Mouse (Mus musculus) lung, embryonic 14.5 days (tissue): Measurements from ENCODE around the gene Adora2b. TPM values are rescaled to one million over a fixed set of nuclear protein-coding genes. Genes with fewer than 3 reads are reported as not detected.
A peak's percentile ranks its signal among the peaks of the same experiment; 100 is the strongest.

ENCODE experiments used
- ATAC-seq: fragments of 200-750 bp; cut with Nextera tagmentation; 2 replicates; pipeline ENCODE4 v1.8.0; 2017; ENCODE audit warnings: mild to moderate bottlenecking, moderate TSS enrichment, moderate library complexity; ENCODE audit not compliant: insufficient read depth
- DNase-seq: peaks from one replicate; pipeline ENCODE4 v3.0.0-alpha.2; 2015
- H3K27ac ChIP-seq: fragments of 300-500 bp; sonication (generic); 2 replicates; pipeline ENCODE4 v1.5.1; 2014; ENCODE audit warnings: low read depth, mild to moderate bottlenecking, moderate library complexity
- H3K27me3 ChIP-seq: fragments of 300-500 bp; sonication (generic); 2 replicates; pipeline ENCODE4 v1.6.1; 2014; ENCODE audit warnings: low read length, control low read depth; ENCODE audit not compliant: insufficient read depth
- H3K36me3 ChIP-seq: fragments of 300-500 bp; sonication (generic); 2 replicates; pipeline ENCODE4 v1.6.1; 2014; ENCODE audit warnings: control low read depth; ENCODE audit not compliant: insufficient read depth
- H3K4me1 ChIP-seq: fragments of 300-500 bp; sonication (generic); 2 replicates; pipeline ENCODE4 v1.6.1; 2014; ENCODE audit warnings: antibody characterized with exemption, control low read depth; ENCODE audit not compliant: insufficient read depth
- H3K4me2 ChIP-seq: fragments of 300-500 bp; sonication (generic); 2 replicates; pipeline ENCODE4 v1.6.1; 2014; ENCODE audit warnings: mild to moderate bottlenecking
- H3K4me3 ChIP-seq: fragments of 300-500 bp; sonication (generic); 2 replicates; pipeline ENCODE4 v1.5.1; 2014; ENCODE audit warnings: low read depth, low read length
- H3K9ac ChIP-seq: fragments of 300-500 bp; sonication (generic); 2 replicates; pipeline ENCODE4 v1.6.1; 2014
- H3K9me3 ChIP-seq: fragments of 300-500 bp; sonication (generic); 2 replicates; pipeline ENCODE4 v1.6.1; 2016; ENCODE audit warnings: low read depth, low read length, control low read depth
- CTCF ChIP-seq: IDR thresholded peaks from 2 replicates; pipeline ENCODE4 v1.5.1; 2016; ENCODE audit warnings: antibody characterized with exemption, low read depth
- WGBS: fragments of 180-500 bp; shearing (Covaris S2); extraction: QIAGEN DNeasy Blood & Tissue Kit; methylation state at CpG from one replicate; pipeline ENCODE4 v1.1.7; 2014; 5-methylcytosine and 5-hydroxymethylcytosine counted together
- polyA plus RNA-seq: library from polyadenylated mRNA; unstranded; fragments of >200 nt; fragmentation: Nextera tagmentation; extraction: Ambion mirVana; gene quantifications from 2 replicates; pipeline ENCODE4 v1.2.1, GENCODE M21; 2014

The Adora2b gene
- polyA plus RNA-seq, 1 experiment from 2014 or later: 2.0 TPM

GRCm38 (mm10) chr11:62243871-62244270, 4.9 kb upstream of the Adora2b start:
- no peak for TF ChIP-seq CTCF
- DNase-seq (no peak), ATAC-seq (no peak)
- H3K4me3 ChIP-seq: no peak overlapping the region
- no peaks in the 10 kb centered on the region for H3K27me3 ChIP-seq
- H3K27ac ChIP-seq: no peak overlapping the region
- 74% methylated on average over 8 of the region's 8 CpGs for WGBS
- no peak overlapping the region for H3K4me2 ChIP-seq
- no peak overlapping the region for H3K9ac ChIP-seq
- no peaks in the 10 kb centered on the region for H3K9me3 ChIP-seq
- H3K4me1 ChIP-seq: no peaks in the 10 kb centered on the region
- no peaks in the 10 kb centered on the region for H3K36me3 ChIP-seq

- WGBS: 86% methylated on average over 4 of the region's 4 CpGs
- Histone ChIP-seq H3K27me3 (peaks cover 2% of the 10 kb centered on the region; the same call in 1 of the 2 replicates), H3K9ac (no peak overlapping the region), H3K36me3 (no peaks in the 10 kb centered on the region), H3K4me1 (no peaks in the 10 kb centered on the region), H3K4me2 (no peak overlapping the region), H3K27ac (no peak overlapping the region), H3K4me3 (no peak overlapping the region), H3K9me3 (no peaks in the 10 kb centered on the region)
- ATAC-seq (no peak), DNase-seq (no peak)
- TF ChIP-seq CTCF: no peak
These were observed 4.3 kb upstream of the Adora2b start for GRCm38 (mm10) chr11:62244471-62244870.

GRCm38 (mm10) chr11:62247759-62248400, 904 bp upstream of the Adora2b start:
- Histone ChIP-seq H3K36me3 (no peaks in the 10 kb centered on the region), H3K9me3 (no peaks in the 10 kb centered on the region), H3K27ac (no peak overlapping the region), H3K4me1 (peaks cover 9% of the 10 kb centered on the region; the same call in 1 of the 2 replicates), H3K4me3 (peak overlapping the region; percentile 54), H3K9ac (peak overlapping the region; percentile 47), H3K27me3 (peaks cover 17% of the 10 kb centered on the region), H3K4me2 (peak overlapping the region; percentile 100)
- DNase-seq (no peak), ATAC-seq (no peak)
- TF ChIP-seq CTCF: no peak
- WGBS: 32% methylated on average over 18 of the region's 18 CpGs

GRCm38 (mm10) chr11:62249266-62250037, 668 bp downstream of the Adora2b start:
- Histone ChIP-seq H3K4me2 (peak overlapping the region; percentile 100), H3K4me1 (peaks cover 9% of the 10 kb centered on the region; the same call in 1 of the 2 replicates), H3K27me3 (peaks cover 17% of the 10 kb centered on the region), H3K27ac (no peak overlapping the region), H3K9ac (peak overlapping the region; percentile 47), H3K4me3 (peak overlapping the region; percentile 54), H3K36me3 (no peaks in the 10 kb centered on the region), H3K9me3 (no peaks in the 10 kb centered on the region)
- peak; percentile 40 for TF ChIP-seq CTCF
- DNase-seq (peak; percentile 55), ATAC-seq (peak; percentile 39; the same call in 1 of the 2 replicates)
- WGBS: 3% methylated on average over 35 of the region's 35 CpGs

GRCm38 (mm10) chr11:62251047-62251446, 2.3 kb downstream of the Adora2b start:
- no peak for TF ChIP-seq CTCF
- Histone ChIP-seq H3K4me2 (peak overlapping the region; percentile 27), H3K27me3 (peaks cover 17% of the 10 kb centered on the region), H3K9me3 (no peaks in the 10 kb centered on the region), H3K9ac (no peak overlapping the region), H3K4me3 (no peak overlapping the region), H3K27ac (no peak overlapping the region), H3K4me1 (peaks cover 9% of the 10 kb centered on the region; the same call in 1 of the 2 replicates), H3K36me3 (no peaks in the 10 kb centered on the region)
- WGBS: 42% methylated on average over 11 of the region's 11 CpGs
- ATAC-seq (no peak), DNase-seq (peak; percentile 48)

GRCm38 (mm10) chr11:62253380-62253779, 4.6 kb downstream of the Adora2b start:
- H3K9ac ChIP-seq: no peak overlapping the region
- DNase-seq: no peak
- ATAC-seq: no peak
- no peak overlapping the region for H3K4me2 ChIP-seq
- H3K4me1 ChIP-seq: peaks cover 9% of the 10 kb centered on the region; the same call in 1 of the 2 replicates
- H3K9me3 ChIP-seq: no peaks in the 10 kb centered on the region
- no peak for TF ChIP-seq CTCF
- WGBS: 65% methylated on average over 5 of the region's 5 CpGs
- no peak overlapping the region for H3K27ac ChIP-seq
- no peaks in the 10 kb centered on the region for H3K36me3 ChIP-seq
- no peak overlapping the region for H3K4me3 ChIP-seq
- H3K27me3 ChIP-seq: peaks cover 17% of the 10 kb centered on the region

GRCm38 (mm10) chr11:62259214-62259613, 10.4 kb downstream of the Adora2b start:
- DNase-seq: no peak
- no peak for ATAC-seq
- Histone ChIP-seq H3K9ac (no peak overlapping the region), H3K27ac (no peak overlapping the region), H3K4me1 (no peaks in the 10 kb centered on the region), H3K4me3 (no peak overlapping the region), H3K27me3 (no peaks in the 10 kb centered on the region), H3K36me3 (no peaks in the 10 kb centered on the region), H3K9me3 (no peaks in the 10 kb centered on the region), H3K4me2 (no peak overlapping the region)
- 59% methylated on average over 5 of the region's 5 CpGs for WGBS
- no peak for TF ChIP-seq CTCF
